ENCODE assay signal across 11 mouse cellular contexts in genomic region chr6:115971273-115972060, GRCm38 (mm10). TPM values are rescaled to one million over a fixed set of nuclear protein-coding genes. Genes with fewer than 3 reads are reported as not detected.
DNase-seq lines count a peak whose midpoint lies in the region; ATAC-seq and TF ChIP-seq lines count a peak whose summit lies in the region.
"Had no signal": no experiment of that assay in that cellular context is flagged by ENCODE, and none has a peak within 500 bp of the region (broad histone marks: within the 10 kb centered on the region; RNA-seq: fewer than 3 reads in every experiment).

No protein-coding gene starts in this region.

- no peak for TF ChIP-seq CTCF in heart, adult 2 months (IDR thresholded peaks at IDR 0.05)

- H3K4me1 ChIP-seq in heart, adult 2 months (ENCODE audit: control insufficient read depth, insufficient read depth, low read length) = peaks cover 21% of the 10 kb centered on the region
- peaks cover 23% of the 10 kb centered on the region for H3K4me1 ChIP-seq in lung, embryonic 16.5 days (replicated peaks; ENCODE audit: control insufficient read depth, insufficient read depth, low read length)

- H3K79me2 ChIP-seq in heart, adult 2 months (replicated peaks; ENCODE audit: control insufficient read depth, insufficient read depth, low read length) = no peaks in the 10 kb centered on the region; the same call in 1 of the 2 replicates

- 49% methylated on average over 13 of the region's 13 CpGs for WGBS in heart, adult 2 months
- whole genome bisulfite sequencing in lung, embryonic 16.5 days = 37% methylated on average over 13 of the region's 13 CpGs

- peaks cover 7% of the 10 kb centered on the region for H3K36me3 ChIP-seq in heart, adult 2 months (ENCODE audit: control insufficient read depth, insufficient read depth, low read length)
- H3K36me3 ChIP-seq in lung, embryonic 16.5 days (ENCODE audit: control insufficient read depth, insufficient read depth, low read length) = peaks cover 14% of the 10 kb centered on the region

- H3K27me3 ChIP-seq in heart, adult 2 months (ENCODE audit: control insufficient read depth, insufficient read depth, low read length) = no peaks in the 10 kb centered on the region
- H3K27me3 ChIP-seq in lung, embryonic 16.5 days (ENCODE audit: control insufficient read depth, insufficient read depth, low read depth, low read length) = no peaks in the 10 kb centered on the region
- H3K27me3 ChIP-seq: CH12.LX had no signal

- no peak for TF ChIP-seq POLR2A in heart, adult 2 months (IDR thresholded peaks at IDR 0.05; ENCODE audit: insufficient read depth, low read depth, low read length)

- H3K4me2 ChIP-seq in lung, embryonic 16.5 days (ENCODE audit: low read depth, low read length) = no peak overlapping the region

- no peak overlapping the region for H3K9ac ChIP-seq in heart, adult 2 months (ENCODE audit: low read depth, low read length)
- 0 out of 2 replicates have a peak overlapping the region, but pooled peaks have one; percentile 5 for H3K9ac ChIP-seq in lung, embryonic 16.5 days (ENCODE audit: low read length)

- peak overlapping the region; percentile 45 for H3K27ac ChIP-seq in heart, adult 2 months
- peak overlapping the region; percentile 47 for H3K27ac ChIP-seq in lung, embryonic 16.5 days (ENCODE audit: low read length)

- peak; percentile 23 for ATAC-seq in lung, embryonic 16.5 days (ENCODE audit: low read depth)

- DNase-seq in heart, adult 2 months = peak in 1 of 2 experiments; percentile 38
- no peak for DNase-seq in heart, adult 9 months (ENCODE audit: low spot score in 2 of 2)
- peak; percentile 75 for DNase-seq in retina, postnatal 1 day
- DNase-seq in retina, embryonic 14.5 days (ENCODE audit: low spot score) = no peak
- peak; percentile 69 to 83 for DNase-seq in thymus, postnatal 36 days
- no peak for DNase-seq in urinary bladder, postnatal 4 days (ENCODE audit: low spot score in 2 of 2)
- DNase-seq in B cell, adult 2 months = no peak

- no peak overlapping the region for H3K4me3 ChIP-seq in heart, adult 2 months
- no peak overlapping the region for H3K4me3 ChIP-seq in lung, embryonic 16.5 days (ENCODE audit: low read length)

- H3K9me3 ChIP-seq in lung, embryonic 16.5 days (ENCODE audit: control insufficient read depth, low read length) = no peaks in the 10 kb centered on the region

- peak; percentile 43; the same call in 1 of the 2 replicates for TF ChIP-seq EP300 in heart, adult 2 months (IDR thresholded peaks at IDR 0.05; ENCODE audit: insufficient read depth, low read depth, low read length)

- intact Hi-C loops in heart, adult 2 months (cut with DNase I) = loop anchor here (2.0 kb wide), 1 partner anchor 15 kb away; no protein-coding TSS in a partner anchor

RNA-seq across cellular contexts. Expression of gene Plxnd1, which starts 23.3 kb away (rescaled TPM):
- 10 to 100 TPM; 58.8 to 90.6 TPM for total RNA-seq in heart, adult 2 months (2021)
- polyA plus RNA-seq in heart, adult 2 months (2012; rRNA removed) = 79.9 and 102 TPM in 2 replicates
- polyA plus RNA-seq in lung, embryonic 16.5 days (2015; fragmentation: Nextera tagmentation; extraction: Ambion mirVana) = 45.2 and 47.8 TPM in 2 replicates

RNA-seq across cellular contexts. Expression of gene H1foo, which starts 26.7 kb away (rescaled TPM):
- total RNA-seq in heart, adult 2 months (2021) = not detected
- polyA plus RNA-seq in heart, adult 2 months (2012; rRNA removed) = not detected in 2 replicates
- not detected in 2 replicates for polyA plus RNA-seq in lung, embryonic 16.5 days (2015; fragmentation: Nextera tagmentation; extraction: Ambion mirVana)
- total RNA-seq: heart, adult 18-20 months had no signal
- polyA plus RNA-seq: urinary bladder, adult 2 months had no signal

RNA-seq across cellular contexts. Expression of gene Rho, which starts 39.9 kb away (rescaled TPM):
- total RNA-seq in heart, adult 2 months (2021) = under 1 TPM in 1 of 2 experiments, not detected in 1; 0.23 TPM
- polyA plus RNA-seq in heart, adult 2 months (2012; rRNA removed) = 0.44 and 1.3 TPM in 2 replicates
- 0.08 and 0.16 TPM in 2 replicates for polyA plus RNA-seq in lung, embryonic 16.5 days (2015; fragmentation: Nextera tagmentation; extraction: Ambion mirVana)
- total RNA-seq: heart, adult 18-20 months had no signal

Comparison
In these comparisons a context has a peak if more than half of its experiments do, and no peak if none do; other contexts are left out.
1. DNase-seq: peak in retina, postnatal 1 day (single experiment) and thymus, postnatal 36 days (2 of 2); none in heart, adult 9 months (0 of 2), retina, embryonic 14.5 days (single experiment), urinary bladder, postnatal 4 days (0 of 2) and B cell, adult 2 months (0 of 2).